Mouse (Mus musculus): Measurements from ENCODE around the gene Dnajc28. TPM values are rescaled to one million over a fixed set of nuclear protein-coding genes. Genes with fewer than 3 reads are reported as not detected.

Dnajc28 gene
- polyA plus RNA-seq, 1 experiment from 2014 or later, result 5.8 TPM

- 93% methylated on average over 9 of the region's 9 CpGs for WGBS
- Histone ChIP-seq H3K36me3 (ENCODE audit: control insufficient read depth, insufficient read depth, low read length) (peaks cover 87% of the 10 kb centered on the region), H3K27me3 (ENCODE audit: control insufficient read depth, insufficient read depth, low read length) (no peaks in the 10 kb centered on the region), H3K9me3 (ENCODE audit: control insufficient read depth, low read length) (no peaks in the 10 kb centered on the region), H3K4me2 (ENCODE audit: low read length) (no peak overlapping the region), H3K4me1 (ENCODE audit: control insufficient read depth in 2 of 2, insufficient read depth in 2 of 2, low read length in 2 of 2) (peaks cover 0 to 3% of the 10 kb centered on the region in 2 experiments; a peak in 1 of 4 replicates), H3K4me3 (ENCODE audit: control insufficient read depth in 1 of 2, insufficient read depth in 1 of 2, low read depth in 1 of 2, low read length in 2 of 2) (no peak overlapping the region), H3K9ac (ENCODE audit: low read length) (no peak overlapping the region), H3K27ac (replicated peaks in 1 of 2; ENCODE audit: control insufficient read depth in 1 of 2, insufficient read depth in 1 of 2, low read depth in 2 of 2, low read length in 2 of 2) (no peak overlapping the region)
- ATAC-seq (ENCODE audit: insufficient number of reproducible peaks, insufficient read depth, low FRiP score, low read depth), result no peak
Measured at GRCm38 (mm10) chr16:91655285-91655684, 36.5 kb upstream of the Dnajc28 start.

- Histone ChIP-seq H3K4me3 (ENCODE audit: control insufficient read depth in 1 of 2, insufficient read depth in 1 of 2, low read depth in 1 of 2, low read length in 2 of 2) (no peak overlapping the region), H3K9ac (ENCODE audit: low read length) (no peak overlapping the region), H3K36me3 (ENCODE audit: control insufficient read depth, insufficient read depth, low read length) (peaks cover 56% of the 10 kb centered on the region), H3K27me3 (ENCODE audit: control insufficient read depth, insufficient read depth, low read length) (no peaks in the 10 kb centered on the region), H3K4me1 (ENCODE audit: control insufficient read depth in 2 of 2, insufficient read depth in 2 of 2, low read length in 2 of 2) (peaks cover 2 to 6% of the 10 kb centered on the region in 2 experiments; a peak in 3 of 4 replicates), H3K9me3 (ENCODE audit: control insufficient read depth, low read length) (no peaks in the 10 kb centered on the region), H3K4me2 (ENCODE audit: low read length) (no peak overlapping the region), H3K27ac (replicated peaks in 1 of 2; ENCODE audit: control insufficient read depth in 1 of 2, insufficient read depth in 1 of 2, low read depth in 2 of 2, low read length in 2 of 2) (no peak overlapping the region)
- WGBS, result 82% methylated on average over 3 of the region's 3 CpGs
- no peak for ATAC-seq (ENCODE audit: insufficient number of reproducible peaks, insufficient read depth, low FRiP score, low read depth)
Measured at GRCm38 (mm10) chr16:91652191-91652590, 33.4 kb upstream of the Dnajc28 start.

GRCm38 (mm10) chr16:91649781-91650180 is 31.0 kb upstream of the Dnajc28 start:
- H3K4me2 ChIP-seq (ENCODE audit: low read length), result peak overlapping the region; percentile 74
- H3K9ac ChIP-seq (ENCODE audit: low read length), result no peak overlapping the region
- no peak overlapping the region for H3K4me3 ChIP-seq (ENCODE audit: control insufficient read depth in 1 of 2, insufficient read depth in 1 of 2, low read depth in 1 of 2, low read length in 2 of 2)
- H3K4me1 ChIP-seq (ENCODE audit: control insufficient read depth in 2 of 2, insufficient read depth in 2 of 2, low read length in 2 of 2), result peaks cover 2 to 9% of the 10 kb centered on the region in 2 experiments
- no peaks in the 10 kb centered on the region for H3K9me3 ChIP-seq (ENCODE audit: control insufficient read depth, low read length)
- no peaks in the 10 kb centered on the region for H3K27me3 ChIP-seq (ENCODE audit: control insufficient read depth, insufficient read depth, low read length)
- ATAC-seq (ENCODE audit: insufficient number of reproducible peaks, insufficient read depth, low FRiP score, low read depth), result no peak
- H3K36me3 ChIP-seq (ENCODE audit: control insufficient read depth, insufficient read depth, low read length), result peaks cover 32% of the 10 kb centered on the region
- no peak overlapping the region for H3K27ac ChIP-seq (replicated peaks in 1 of 2; ENCODE audit: control insufficient read depth in 1 of 2, insufficient read depth in 1 of 2, low read depth in 2 of 2, low read length in 2 of 2)

- H3K9me3 ChIP-seq (ENCODE audit: control insufficient read depth, low read length), result no peaks in the 10 kb centered on the region
- peak overlapping the region; percentile 19 to 84; a peak in 3 of 4 replicates for H3K4me3 ChIP-seq (ENCODE audit: control insufficient read depth in 1 of 2, insufficient read depth in 1 of 2, low read depth in 1 of 2, low read length in 2 of 2)
- peaks cover 2 to 9% of the 10 kb centered on the region in 2 experiments for H3K4me1 ChIP-seq (ENCODE audit: control insufficient read depth in 2 of 2, insufficient read depth in 2 of 2, low read length in 2 of 2)
- peaks cover 27% of the 10 kb centered on the region for H3K36me3 ChIP-seq (ENCODE audit: control insufficient read depth, insufficient read depth, low read length)
- no peaks in the 10 kb centered on the region for H3K27me3 ChIP-seq (ENCODE audit: control insufficient read depth, insufficient read depth, low read length)
- no peak overlapping the region for H3K27ac ChIP-seq (replicated peaks in 1 of 2; ENCODE audit: control insufficient read depth in 1 of 2, insufficient read depth in 1 of 2, low read depth in 2 of 2, low read length in 2 of 2)
- no peak for ATAC-seq (ENCODE audit: insufficient number of reproducible peaks, insufficient read depth, low FRiP score, low read depth)
- 57% methylated on average over 3 of the region's 3 CpGs for WGBS
- H3K9ac ChIP-seq (ENCODE audit: low read length), result peak overlapping the region; percentile 97
- peak overlapping the region; percentile 74 for H3K4me2 ChIP-seq (ENCODE audit: low read length)
Measured at GRCm38 (mm10) chr16:91649246-91649645, 30.4 kb upstream of the Dnajc28 start.

- WGBS, result 0% methylated on average over 25 of the region's 25 CpGs
- H3K9me3 ChIP-seq (ENCODE audit: control insufficient read depth, low read length), result no peaks in the 10 kb centered on the region
- H3K4me3 ChIP-seq (ENCODE audit: control insufficient read depth in 1 of 2, insufficient read depth in 1 of 2, low read depth in 1 of 2, low read length in 2 of 2), result peak overlapping the region; percentile 81 to 84
- peaks cover 17% of the 10 kb centered on the region for H3K36me3 ChIP-seq (ENCODE audit: control insufficient read depth, insufficient read depth, low read length)
- H3K4me2 ChIP-seq (ENCODE audit: low read length), result peak overlapping the region; percentile 74
- peak overlapping the region; percentile 97 to 98 for H3K27ac ChIP-seq (replicated peaks in 1 of 2; ENCODE audit: control insufficient read depth in 1 of 2, insufficient read depth in 1 of 2, low read depth in 2 of 2, low read length in 2 of 2)
- H3K9ac ChIP-seq (ENCODE audit: low read length), result peak overlapping the region; percentile 97
- H3K27me3 ChIP-seq (ENCODE audit: control insufficient read depth, insufficient read depth, low read length), result no peaks in the 10 kb centered on the region
- peaks cover 2 to 9% of the 10 kb centered on the region in 2 experiments for H3K4me1 ChIP-seq (ENCODE audit: control insufficient read depth in 2 of 2, insufficient read depth in 2 of 2, low read length in 2 of 2)
- ATAC-seq (ENCODE audit: insufficient number of reproducible peaks, insufficient read depth, low FRiP score, low read depth), result peak; percentile 65
Measured at GRCm38 (mm10) chr16:91648220-91648550, 29.4 kb upstream of the Dnajc28 start.

- peak; percentile 94 for ATAC-seq (ENCODE audit: insufficient number of reproducible peaks, insufficient read depth, low FRiP score, low read depth)
- Histone ChIP-seq H3K27ac (replicated peaks in 1 of 2; ENCODE audit: control insufficient read depth in 1 of 2, insufficient read depth in 1 of 2, low read depth in 2 of 2, low read length in 2 of 2) (peak within 1 kb of the TSS; percentile 97 to 98), H3K4me2 (ENCODE audit: low read length) (peak within 1 kb of the TSS; percentile 92), H3K36me3 (ENCODE audit: control insufficient read depth, insufficient read depth, low read length) (peaks cover 19% of the 10 kb centered on the region), H3K9me3 (ENCODE audit: control insufficient read depth, low read length) (no peaks in the 10 kb centered on the region), H3K27me3 (ENCODE audit: control insufficient read depth, insufficient read depth, low read length) (no peaks in the 10 kb centered on the region), H3K4me3 (ENCODE audit: control insufficient read depth in 1 of 2, insufficient read depth in 1 of 2, low read depth in 1 of 2, low read length in 2 of 2) (peak within 1 kb of the TSS; percentile 81 to 84), H3K4me1 (ENCODE audit: control insufficient read depth in 2 of 2, insufficient read depth in 2 of 2, low read length in 2 of 2) (peaks cover 2 to 9% of the 10 kb centered on the region in 2 experiments), H3K9ac (ENCODE audit: low read length) (peak within 1 kb of the TSS; percentile 97)
- WGBS, result under 1% methylated on average over 67 of the region's 70 CpGs
Measured at GRCm38 (mm10) chr16:91647461-91648219, 28.8 kb upstream of the Dnajc28 start, which contains the start of gene Son. TSS of gene Son (plus strand) at chr16:91647506.

- Histone ChIP-seq H3K27ac (replicated peaks in 1 of 2; ENCODE audit: control insufficient read depth in 1 of 2, insufficient read depth in 1 of 2, low read depth in 2 of 2, low read length in 2 of 2) (peak within 1 kb of the TSS; percentile 97 to 98), H3K4me1 (ENCODE audit: control insufficient read depth in 2 of 2, insufficient read depth in 2 of 2, low read length in 2 of 2) (peaks cover 2 to 9% of the 10 kb centered on the region in 2 experiments; a peak in 3 of 4 replicates), H3K4me2 (ENCODE audit: low read length) (peak within 1 kb of the TSS; percentile 92), H3K9me3 (ENCODE audit: control insufficient read depth, low read length) (no peaks in the 10 kb centered on the region), H3K4me3 (ENCODE audit: control insufficient read depth in 1 of 2, insufficient read depth in 1 of 2, low read depth in 1 of 2, low read length in 2 of 2) (peak within 1 kb of the TSS; percentile 81 to 84), H3K36me3 (ENCODE audit: control insufficient read depth, insufficient read depth, low read length) (peaks cover 19% of the 10 kb centered on the region), H3K27me3 (ENCODE audit: control insufficient read depth, insufficient read depth, low read length) (no peaks in the 10 kb centered on the region), H3K9ac (ENCODE audit: low read length) (peak within 1 kb of the TSS; percentile 97)
- peak; percentile 88 for ATAC-seq (ENCODE audit: insufficient number of reproducible peaks, insufficient read depth, low FRiP score, low read depth)
- WGBS, result under 1% methylated on average over 59 of the region's 59 CpGs
Measured at GRCm38 (mm10) chr16:91646681-91647419, 28.0 kb upstream of the Dnajc28 start, which contains the start of gene Gart. TSS of gene Gart (minus strand) at chr16:91646952.

Measured in heart, embryonic 14.5 days (tissue).